ENCODE assay signal across 31 mouse cellular contexts in the genomic region with DNA sequence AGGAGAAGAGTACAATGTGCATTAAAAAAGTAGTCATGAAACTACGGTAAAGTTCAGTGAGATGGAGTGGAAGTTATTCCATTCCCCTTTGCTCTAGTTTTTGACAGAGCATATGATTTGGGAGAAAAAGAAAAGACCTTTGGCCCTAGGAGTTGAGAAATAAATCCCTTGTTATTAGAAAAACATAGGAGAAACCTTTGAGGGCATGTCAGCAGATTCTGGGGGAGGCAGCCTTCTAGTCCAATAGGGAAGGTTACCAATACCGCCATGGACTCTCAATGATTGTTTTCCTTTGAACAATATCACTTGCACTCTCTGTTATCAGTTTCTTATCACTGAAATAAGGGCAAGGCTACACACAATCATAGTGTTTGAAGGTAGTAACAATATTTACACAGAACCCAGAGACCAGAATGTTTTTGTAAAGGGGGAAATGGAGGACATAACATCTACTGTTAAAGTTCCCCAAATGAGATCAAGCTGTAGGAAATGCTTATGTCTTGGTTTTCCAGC. TPM values are rescaled to one million over a fixed set of nuclear protein-coding genes. Genes with fewer than 3 reads are reported as not detected.
"Had no signal": no experiment of that assay in that cellular context is flagged by ENCODE, and none has a peak within 500 bp of the region (broad histone marks: within the 10 kb centered on the region; RNA-seq: fewer than 3 reads in every experiment).

No protein-coding gene starts in this region.

- H3K36me3 ChIP-seq: heart, embryonic 10.5 days; heart, embryonic 12.5 days; hindbrain, embryonic 10.5 days; hindbrain, embryonic 12.5 days; intestine, embryonic 15.5 days; limb, embryonic 10.5 days; limb, embryonic 12.5 days had no signal

- H3K9ac ChIP-seq: forebrain, postnatal 0 days; heart, embryonic 12.5 days; hindbrain, embryonic 12.5 days; hindbrain, embryonic 14.5 days; intestine, embryonic 15.5 days; limb, embryonic 12.5 days had no signal

- H3K27ac ChIP-seq: heart, adult 2 months; heart, embryonic 10.5 days; hindbrain, embryonic 10.5 days; hindbrain, embryonic 12.5 days; hindbrain, embryonic 14.5 days; intestine, embryonic 15.5 days; layer of hippocampus, adult 2 months; left cerebral cortex, adult 2 months; limb, embryonic 10.5 days; limb, embryonic 12.5 days had no signal

- ATAC-seq: forebrain, postnatal 0 days; hindbrain, embryonic 16.5 days; inflammation-experienced regulatory T-cells, adult 6 months; intestine, embryonic 15.5 days; intestine, postnatal 0 days had no signal

- DNase-seq: forebrain, postnatal 0 days; gastrocnemius, postnatal 14 days; gastrocnemius, postnatal 36 days; heart, adult 11 months; heart, adult 2 months; heart, postnatal 10 days; heart, postnatal 4 days; kidney, adult 18-20 months; kidney, adult 8-10 months; kidney, postnatal 10 days; kidney, postnatal 25 days; kidney, postnatal 4 days; liver had no signal

- H3K27me3 ChIP-seq: hindbrain, embryonic 12.5 days; intestine, embryonic 15.5 days; limb, embryonic 12.5 days had no signal

- H3K4me2 ChIP-seq: heart, embryonic 12.5 days; hindbrain, embryonic 12.5 days; hindbrain, embryonic 14.5 days; intestine, embryonic 15.5 days; limb, embryonic 12.5 days had no signal

- H3K9me3 ChIP-seq: heart, embryonic 10.5 days; heart, embryonic 12.5 days; hindbrain, embryonic 10.5 days; hindbrain, embryonic 12.5 days; intestine, embryonic 15.5 days; limb, embryonic 10.5 days; limb, embryonic 12.5 days had no signal

- H3K4me3 ChIP-seq: heart, adult 2 months; heart, embryonic 10.5 days; heart, embryonic 12.5 days; hindbrain, embryonic 10.5 days; hindbrain, embryonic 12.5 days; intestine, embryonic 15.5 days; layer of hippocampus, adult 2 months; left cerebral cortex, adult 2 months; limb, embryonic 10.5 days; limb, embryonic 12.5 days had no signal

- H3K4me1 ChIP-seq: heart, embryonic 10.5 days; heart, embryonic 12.5 days; hindbrain, embryonic 10.5 days; hindbrain, embryonic 12.5 days; intestine, embryonic 15.5 days; limb, embryonic 10.5 days; limb, embryonic 12.5 days had no signal

RNA-seq across cellular contexts. Expression of a gene that starts 3.9 kb away (rescaled TPM):
- polyA plus RNA-seq: forebrain, postnatal 0 days; gonadal fat pad, adult 2 months; heart, adult 2 months; heart, embryonic 10.5 days; heart, embryonic 12.5 days; heart, embryonic 14.5 days; heart, embryonic 16.5 days; hindbrain, embryonic 10.5 days; hindbrain, embryonic 12.5 days; hindbrain, embryonic 14.5 days; hindbrain, embryonic 16.5 days; inflammation-experienced regulatory T-cells, adult 6 months; intestine, embryonic 15.5 days; intestine, postnatal 0 days; kidney, embryonic 16.5 days; limb, embryonic 10.5 days; limb, embryonic 12.5 days; limb, embryonic 14.5 days had no signal

RNA-seq across cellular contexts. Expression of a gene that starts 33.4 kb away (rescaled TPM):
- polyA plus RNA-seq: forebrain, postnatal 0 days; gonadal fat pad, adult 2 months; heart, adult 2 months; heart, embryonic 10.5 days; heart, embryonic 12.5 days; heart, embryonic 14.5 days; heart, embryonic 16.5 days; hindbrain, embryonic 10.5 days; hindbrain, embryonic 12.5 days; hindbrain, embryonic 14.5 days; hindbrain, embryonic 16.5 days; inflammation-experienced regulatory T-cells, adult 6 months; intestine, embryonic 15.5 days; intestine, postnatal 0 days; limb, embryonic 10.5 days; limb, embryonic 12.5 days; limb, embryonic 14.5 days had no signal

RNA-seq across cellular contexts. Expression of a gene that starts 50.6 kb away (rescaled TPM):
- polyA plus RNA-seq: inflammation-experienced regulatory T-cells, adult 6 months; limb, embryonic 10.5 days; limb, embryonic 12.5 days had no signal
